Mouse (Mus musculus): ENCODE measurements around the gene Zfp868. TPM values are rescaled to one million over a fixed set of nuclear protein-coding genes. Genes with fewer than 3 reads are reported as not detected.
"Not testable (repeated sequence)": the region's sequence is repeated elsewhere in the genome, so short reads cannot be mapped to it uniquely, and the experiment has no call there.

Zfp868 gene
- polyA plus RNA-seq, 1 experiment from 2014 or later = 16.4 TPM

GRCm38 (mm10) chr8:69584201-69584600 is 41.1 kb downstream of the Zfp868 start:
- H3K4me1 ChIP-seq (ENCODE audit: control insufficient read depth, insufficient read depth, low read length); H3K27ac ChIP-seq (ENCODE audit: low read length); H3K36me3 ChIP-seq (ENCODE audit: control insufficient read depth, insufficient read depth, low read length); H3K9me3 ChIP-seq (ENCODE audit: control insufficient read depth, low read length); H3K27me3 ChIP-seq (replicated peaks; ENCODE audit: control insufficient read depth, insufficient read depth, low read length); ATAC-seq: not testable (repeated sequence)
- whole genome bisulfite sequencing = 25% methylated on average over 7 of the region's 7 CpGs
- Histone ChIP-seq H3K4me2 (ENCODE audit: low read depth, low read length) (peak overlapping the region; percentile 93), H3K4me3 (ENCODE audit: low read length) (peak overlapping the region; percentile 51), H3K9ac (ENCODE audit: low read depth, low read length) (peak overlapping the region; percentile 78)

Other genes with a start within 250 kb of the Zfp868 start
- gene Gm9495, start 172.0 kb downstream of the Zfp868 start, polyA plus RNA-seq (2015; fragmentation: Nextera tagmentation; extraction: Ambion mirVana) = not detected in 2 replicates
- gene Gm7697, start 102.6 kb downstream of the Zfp868 start, polyA plus RNA-seq (2015; fragmentation: Nextera tagmentation; extraction: Ambion mirVana) = not detected in 2 replicates
- gene Zfp964, start 28.9 kb upstream of the Zfp868 start, polyA plus RNA-seq (2015; fragmentation: Nextera tagmentation; extraction: Ambion mirVana) = 0.84 and 1.2 TPM in 2 replicates
- 21.6 and 23.2 TPM in 2 replicates for gene Zfp869, start 85.2 kb upstream of the Zfp868 start, polyA plus RNA-seq (2015; fragmentation: Nextera tagmentation; extraction: Ambion mirVana)
- 4.9 and 6.2 TPM in 2 replicates for gene Zfp963, start 124.4 kb upstream of the Zfp868 start, polyA plus RNA-seq (2015; fragmentation: Nextera tagmentation; extraction: Ambion mirVana)
- 0.54 TPM in 1 of 2 replicates, not detected in the other for gene Gm20422, start 149.3 kb upstream of the Zfp868 start, polyA plus RNA-seq (2015; fragmentation: Nextera tagmentation; extraction: Ambion mirVana)
- gene Atp13a1, start 165.6 kb upstream of the Zfp868 start, polyA plus RNA-seq (2015; fragmentation: Nextera tagmentation; extraction: Ambion mirVana) = 50.0 and 53.7 TPM in 2 replicates
- gene Zfp866, start 165.6 kb upstream of the Zfp868 start, polyA plus RNA-seq (2015; fragmentation: Nextera tagmentation; extraction: Ambion mirVana) = 15.6 and 16.7 TPM in 2 replicates
- gene Gmip, start 183.1 kb upstream of the Zfp868 start, polyA plus RNA-seq (2015; fragmentation: Nextera tagmentation; extraction: Ambion mirVana) = 8.2 and 13.5 TPM in 2 replicates
- gene Lpar2, start 196.9 kb upstream of the Zfp868 start, polyA plus RNA-seq (2015; fragmentation: Nextera tagmentation; extraction: Ambion mirVana) = 0.26 and 0.32 TPM in 2 replicates
- gene Pbx4, start 206.9 kb upstream of the Zfp868 start, polyA plus RNA-seq (2015; fragmentation: Nextera tagmentation; extraction: Ambion mirVana) = 2.7 and 2.9 TPM in 2 replicates